Mouse (Mus musculus): Measurements from ENCODE around the gene Akirin2. TPM values are rescaled to one million over a fixed set of nuclear protein-coding genes. Genes with fewer than 3 reads are reported as not detected.
A peak's percentile ranks its signal among the peaks of the same experiment; 100 is the strongest.

Gene Akirin2
- total RNA-seq, 2 experiments from 2014 or later = 59.6 to 71.3 TPM

- no peak for DNase-seq
Measured at GRCm38 (mm10) chr4:34583427-34583826, 32.7 kb downstream of the Akirin2 start.

GRCm38 (mm10) chr4:34584871-34585607, 34.3 kb downstream of the Akirin2 start:
- no peak for DNase-seq

- DNase-seq = no peak
Measured at GRCm38 (mm10) chr4:34603123-34603522, 52.4 kb downstream of the Akirin2 start.

- DNase-seq = no peak
Measured at GRCm38 (mm10) chr4:34606658-34607057, 55.9 kb downstream of the Akirin2 start.

GRCm38 (mm10) chr4:34613571-34614145, 62.9 kb downstream of the Akirin2 start:
- peak; percentile 11 for DNase-seq

- DNase-seq = peak; percentile 91
Measured at GRCm38 (mm10) chr4:34614630-34615094, 63.9 kb downstream of the Akirin2 start, which contains the start of the genes Orc3 and Rars2. TSS of gene Orc3 (minus strand) at chr4:34614944. TSS of gene Rars2 (plus strand) at chr4:34614957.

GRCm38 (mm10) chr4:34615303-34615702, 64.6 kb downstream of the Akirin2 start:
- no peak for DNase-seq

GRCm38 (mm10) chr4:34616146-34616545, 65.4 kb downstream of the Akirin2 start:
- no peak for DNase-seq

Other genes with a start within 250 kb of the Akirin2 start
- gene Orc3, start 64.0 kb downstream of the Akirin2 start, total RNA-seq (2021) = 10 to 100 TPM; 33.3 to 40.4 TPM
- 10 to 100 TPM; 21.9 to 23.9 TPM for gene Rars2, start 64.0 kb downstream of the Akirin2 start, total RNA-seq (2021)
- 10 to 100 TPM; 16.7 to 17.4 TPM for gene Slc35a1, start 136.5 kb downstream of the Akirin2 start, total RNA-seq (2021)
- not detected for gene Cfap206, start 179.3 kb downstream of the Akirin2 start, total RNA-seq (2021)
- not detected for gene Gm136, start 205.3 kb downstream of the Akirin2 start, total RNA-seq (2021)
- gene Smim8, start 227.5 kb downstream of the Akirin2 start, total RNA-seq (2021) = 10 to 100 TPM; 27.1 to 29.0 TPM